Mouse (Mus musculus) lung, postnatal 0 days (tissue): ENCODE measurements around the gene Dazap2. TPM values are rescaled to one million over a fixed set of nuclear protein-coding genes. Genes with fewer than 3 reads are reported as not detected.

Source experiments
- ATAC-seq: fragments of 200-750 bp; cut with Nextera tagmentation; 2 replicates; pipeline ENCODE4 v1.8.0; 2017; ENCODE audit warnings: moderate library complexity
- DNase-seq: peaks from one replicate; pipeline ENCODE4 v3.0.0-alpha.2; 2016; ENCODE audit warnings: low spot score
- H3K27ac ChIP-seq: fragments of 300-500 bp; sonication (generic); 2 replicates; pipeline ENCODE4 v1.5.1; 2014; ENCODE audit warnings: antibody characterized with exemption, mild to moderate bottlenecking, low read length, mixed read lengths
- H3K27me3 ChIP-seq: fragments of 300-500 bp; sonication (generic); replicated peaks from 2 replicates; pipeline ENCODE4 v1.6.1; 2014; ENCODE audit warnings: low read length, mixed read lengths; ENCODE audit not compliant: insufficient read depth
- H3K36me3 ChIP-seq: fragments of 300-500 bp; sonication (generic); 2 replicates; pipeline ENCODE4 v1.6.1; 2014; ENCODE audit warnings: low read length, mixed read lengths; ENCODE audit not compliant: insufficient read depth
- H3K4me1 ChIP-seq: fragments of 300-500 bp; sonication (generic); 2 replicates; pipeline ENCODE4 v1.6.1; 2014; ENCODE audit warnings: antibody characterized with exemption, low read depth, low read length, mixed read lengths; ENCODE audit not compliant: insufficient read depth
- H3K4me2 ChIP-seq: fragments of 300-500 bp; sonication (generic); replicated peaks from 2 replicates; pipeline ENCODE4 v1.6.1; 2014; ENCODE audit warnings: low read depth, mild to moderate bottlenecking, low read length, moderate library complexity, mixed read lengths
- H3K4me3 ChIP-seq: fragments of 300-500 bp; sonication (generic); 2 replicates; pipeline ENCODE4 v1.5.1; 2014; ENCODE audit warnings: low read depth, low read length
- H3K9ac ChIP-seq: fragments of 300-500 bp; sonication (generic); replicated peaks from 2 replicates; pipeline ENCODE4 v1.6.1; 2014; ENCODE audit warnings: low read depth, mild to moderate bottlenecking
- H3K9me3 ChIP-seq: fragments of 300-500 bp; sonication (generic); 2 replicates; pipeline ENCODE4 v1.6.1; 2016; ENCODE audit warnings: low read length, mixed read lengths
- CTCF ChIP-seq: IDR thresholded peaks from 2 replicates; pipeline ENCODE4 v1.5.1; 2016; ENCODE audit warnings: antibody characterized with exemption, mild to moderate bottlenecking
- EP300 ChIP-seq: IDR thresholded peaks from 2 replicates; pipeline ENCODE4 v1.6.1; 2016; ENCODE audit warnings: antibody characterized with exemption, mild to moderate bottlenecking, control low read depth
- WGBS: fragments of 180-500 bp; shearing (Covaris S2); extraction: QIAGEN DNeasy Blood & Tissue Kit; methylation state at CpG from one replicate; pipeline ENCODE4 v1.1.7; 2014; 5-methylcytosine and 5-hydroxymethylcytosine counted together
- microRNA-seq: library from miRNA; unstranded; fragments of <30 nt; microRNA quantifications from one replicate; pipeline ENCODE4, GENCODE M21; 2016
- polyA plus RNA-seq: library from polyadenylated mRNA; unstranded; fragments of >200 nt; fragmentation: Nextera tagmentation; extraction: Ambion mirVana; gene quantifications from 2 replicates; pipeline ENCODE4 v1.2.1, GENCODE M21; 2015

Gene Dazap2
- polyA plus RNA-seq, 1 experiment from 2014 or later = 299 TPM

- Histone ChIP-seq H3K27me3 (no peaks in the 10 kb centered on the region), H3K27ac (no peak overlapping the region), H3K36me3 (no peaks in the 10 kb centered on the region), H3K4me1 (no peaks in the 10 kb centered on the region), H3K9ac (no peak overlapping the region), H3K4me3 (no peak overlapping the region), H3K9me3 (no peaks in the 10 kb centered on the region), H3K4me2 (no peak overlapping the region)
- WGBS = 84% methylated on average over 8 of the region's 8 CpGs
- DNase-seq (no peak), ATAC-seq (no peak)
- no peak for TF ChIP-seq EP300
- no peak for TF ChIP-seq CTCF
Observed at GRCm38 (mm10) chr15:100670004-100670403, 54.9 kb downstream of the Dazap2 start.

Small RNA genes within 50 kb of the gene (microRNA-seq; reads per million reads assigned to microRNA genes)
- gene Mir6961 = not detected

Other genes with a start within 250 kb of the Dazap2 start
- 0.11 and 0.12 TPM in 2 replicates for gene Gm5475, start 193.2 kb upstream of the Dazap2 start, polyA plus RNA-seq
- gene Slc11a2, start 190.3 kb upstream of the Dazap2 start, polyA plus RNA-seq = 16.1 and 19.2 TPM in 2 replicates
- 13.0 and 13.2 TPM in 2 replicates for gene Letmd1, start 146.3 kb upstream of the Dazap2 start, polyA plus RNA-seq
- 4.7 and 4.9 TPM in 2 replicates for gene Csrnp2, start 119.9 kb upstream of the Dazap2 start, polyA plus RNA-seq
- 13.9 and 16.6 TPM in 2 replicates for gene Tfcp2, start 63.3 kb upstream of the Dazap2 start, polyA plus RNA-seq
- 6.4 and 7.6 TPM in 2 replicates for gene Pou6f1, start 15.4 kb upstream of the Dazap2 start, polyA plus RNA-seq
- gene Smagp, start 21.6 kb downstream of the Dazap2 start, polyA plus RNA-seq = 65.6 and 71.8 TPM in 2 replicates
- 4.2 and 4.5 TPM in 2 replicates for gene Bin2, start 54.2 kb downstream of the Dazap2 start, polyA plus RNA-seq
- 5.0 and 11.4 TPM in 2 replicates for gene Cela1, start 72.6 kb downstream of the Dazap2 start, polyA plus RNA-seq
- 1.2 TPM in 2 replicates for gene Galnt6, start 114.0 kb downstream of the Dazap2 start, polyA plus RNA-seq
- gene Slc4a8, start 146.4 kb downstream of the Dazap2 start, polyA plus RNA-seq = 3.9 and 5.5 TPM in 2 replicates